Mouse (Mus musculus) limb, embryonic 11.5 days (tissue): ENCODE measurements around the gene Emp3. TPM values are rescaled to one million over a fixed set of nuclear protein-coding genes. Genes with fewer than 3 reads are reported as not detected.
A peak's percentile ranks its signal among the peaks of the same experiment; 100 is the strongest.

Experiments
- ATAC-seq: fragments of 200-750 bp; cut with Nextera tagmentation; 2 replicates; pipeline ENCODE4 v1.8.0; 2017; ENCODE audit warnings: low read depth; ENCODE audit not compliant: insufficient number of reproducible peaks, low FRiP score, low TSS enrichment
- DNase-seq: peaks from one replicate; pipeline ENCODE4 v3.0.0-alpha.2; 2015; ENCODE audit warnings: low spot score
- H3K27ac ChIP-seq: fragments of 300-500 bp; sonication (generic); replicated peaks from 2 replicates; pipeline ENCODE4 v1.5.1; 2014; ENCODE audit warnings: low read depth, mild to moderate bottlenecking, low read length
- H3K27me3 ChIP-seq: fragments of 300-500 bp; sonication (generic); 2 replicates; pipeline ENCODE4 v1.6.1; 2014; ENCODE audit warnings: mild to moderate bottlenecking, low read length, mixed read lengths; ENCODE audit not compliant: control insufficient read depth, insufficient read depth
- H3K36me3 ChIP-seq: fragments of 300-500 bp; sonication (generic); 2 replicates; pipeline ENCODE4 v1.6.1; 2014; ENCODE audit warnings: mild to moderate bottlenecking, low read length, moderate library complexity, mixed read lengths; ENCODE audit not compliant: control insufficient read depth, insufficient read depth
- H3K4me1 ChIP-seq: fragments of 300-500 bp; sonication (generic); 2 replicates; pipeline ENCODE4 v1.6.1; 2014; ENCODE audit warnings: low read length, mixed read lengths; ENCODE audit not compliant: control insufficient read depth, insufficient read depth
- H3K4me2 ChIP-seq: fragments of 300-500 bp; sonication (generic); 2 replicates; pipeline ENCODE4 v1.6.1; 2014; ENCODE audit warnings: low read depth, mild to moderate bottlenecking, moderate library complexity; ENCODE audit not compliant: severe bottlenecking
- H3K4me3 ChIP-seq: fragments of 300-500 bp; sonication (generic); 2 replicates; pipeline ENCODE4 v1.5.1; 2014; ENCODE audit warnings: low read depth, low read length
- H3K9ac ChIP-seq: fragments of 300-500 bp; sonication (generic); 2 replicates; pipeline ENCODE4 v1.6.1; 2014; ENCODE audit warnings: mild to moderate bottlenecking, low read length
- H3K9me3 ChIP-seq: fragments of 300-500 bp; sonication (generic); 2 replicates; pipeline ENCODE4 v1.6.1; 2016; ENCODE audit warnings: low read length; ENCODE audit not compliant: control insufficient read depth
- WGBS: fragments of 180-500 bp; shearing (Covaris S2); extraction: QIAGEN DNeasy Blood & Tissue Kit; methylation state at CpG from one replicate; pipeline ENCODE4 v1.1.7; 2014; 5-methylcytosine and 5-hydroxymethylcytosine counted together
- polyA plus RNA-seq: library from polyadenylated mRNA; unstranded; fragments of >200 nt; fragmentation: Nextera tagmentation; extraction: Ambion mirVana; gene quantifications from 2 replicates; pipeline ENCODE4 v1.2.1, GENCODE M21; 2014

Emp3 gene
- polyA plus RNA-seq, 1 experiment from 2014 or later: 35.9 TPM

GRCm38 (mm10) chr7:45869787-45870186, 51.4 kb downstream of the Emp3 start:
- Histone ChIP-seq H3K9ac (no peak overlapping the region; the same call in 1 of the 2 replicates), H3K4me1 (peaks cover 31% of the 10 kb centered on the region), H3K36me3 (peaks cover 1% of the 10 kb centered on the region; the same call in 1 of the 2 replicates), H3K27ac (no peak overlapping the region), H3K27me3 (peaks cover 54% of the 10 kb centered on the region), H3K9me3 (no peaks in the 10 kb centered on the region), H3K4me2 (peak overlapping the region; percentile 55), H3K4me3 (peak overlapping the region; percentile 21)
- ATAC-seq (no peak), DNase-seq (no peak)
- 3% methylated on average over 14 of the region's 14 CpGs for WGBS

GRCm38 (mm10) chr7:45869107-45869670, 52.0 kb downstream of the Emp3 start:
- H3K27ac ChIP-seq: no peak overlapping the region
- WGBS: 10% methylated on average over 8 of the region's 8 CpGs
- peaks cover 29% of the 10 kb centered on the region for H3K4me1 ChIP-seq
- no peak overlapping the region for H3K4me3 ChIP-seq
- ATAC-seq: no peak
- H3K4me2 ChIP-seq: no peak overlapping the region
- DNase-seq: no peak
- no peaks in the 10 kb centered on the region for H3K9me3 ChIP-seq
- H3K9ac ChIP-seq: no peak overlapping the region
- H3K27me3 ChIP-seq: peaks cover 54% of the 10 kb centered on the region
- H3K36me3 ChIP-seq: no peaks in the 10 kb centered on the region

Other genes starting within 250 kb of the Emp3 start
- gene Ntn5, start 237.4 kb downstream of the Emp3 start, polyA plus RNA-seq: 0.24 and 0.44 TPM in 2 replicates
- gene Sec1, start 227.0 kb downstream of the Emp3 start, polyA plus RNA-seq: 0.11 and 0.37 TPM in 2 replicates
- 5.1 and 5.5 TPM in 2 replicates for gene Car11, start 221.6 kb downstream of the Emp3 start, polyA plus RNA-seq
- 4.2 and 4.9 TPM in 2 replicates for gene Dbp, start 216.3 kb downstream of the Emp3 start, polyA plus RNA-seq
- gene Rpl18, start 205.9 kb downstream of the Emp3 start, polyA plus RNA-seq: 1,181 and 1,244 TPM in 2 replicates
- gene Sphk2, start 203.4 kb downstream of the Emp3 start, polyA plus RNA-seq: 28.4 and 28.5 TPM in 2 replicates
- 0.65 and 0.82 TPM in 2 replicates for gene Fam83e, start 200.2 kb downstream of the Emp3 start, polyA plus RNA-seq
- not detected in 2 replicates for gene Spaca4, start 195.6 kb downstream of the Emp3 start, polyA plus RNA-seq
- 3.6 and 4.6 TPM in 2 replicates for gene Lmtk3, start 137.7 kb downstream of the Emp3 start, polyA plus RNA-seq
- 0.77 and 3.2 TPM in 2 replicates for gene Sult2b1, start 136.7 kb downstream of the Emp3 start, polyA plus RNA-seq
- 176 TPM in 2 replicates for gene Cyth2, start 106.8 kb downstream of the Emp3 start, polyA plus RNA-seq
- 1.4 and 1.5 TPM in 2 replicates for gene Kcnj14, start 96.6 kb downstream of the Emp3 start, polyA plus RNA-seq
- 90.6 and 94.3 TPM in 2 replicates for gene Grwd1, start 90.5 kb downstream of the Emp3 start, polyA plus RNA-seq
- gene Kdelr1, start 48.6 kb downstream of the Emp3 start, polyA plus RNA-seq: 72.7 and 97.1 TPM in 2 replicates
- 0.07 TPM in 1 of 2 replicates, not detected in the other for gene Grin2d, start 43.0 kb downstream of the Emp3 start, polyA plus RNA-seq
- 1.0 and 1.8 TPM in 2 replicates for gene Syngr4, start 24.7 kb downstream of the Emp3 start, polyA plus RNA-seq
- 3.6 and 4.3 TPM in 2 replicates for gene Tmem143, start 24.5 kb downstream of the Emp3 start, polyA plus RNA-seq
- 3.8 and 4.7 TPM in 2 replicates for gene Ccdc114, start 2.7 kb upstream of the Emp3 start, polyA plus RNA-seq
- 0.15 and 0.21 TPM in 2 replicates for gene Abcc6, start 108.9 kb upstream of the Emp3 start, polyA plus RNA-seq
- gene Nomo1, start 112.3 kb upstream of the Emp3 start, polyA plus RNA-seq: 11.9 and 13.2 TPM in 2 replicates
- 0.16 TPM in 1 of 2 replicates, not detected in the other for gene Kcnj11, start 179.4 kb upstream of the Emp3 start, polyA plus RNA-seq